Mouse (Mus musculus): ENCODE data around the gene Has1. TPM values are rescaled to one million over a fixed set of nuclear protein-coding genes. Genes with fewer than 3 reads are reported as not detected.

Gene Has1
- polyA plus RNA-seq (2014; fragmentation: Illumina TruSeq; extraction: RNeasy Lipid Tissue Mini Kit (QIAGEN cat#74804); ENCODE audit: low read depth, low replicate concordance), result not detected

GRCm38 (mm10) chr17:17855064-17855838, at the start of gene Has1:
Gene Has1 (minus strand): TSS chr17:17855205.

GRCm38 (mm10) chr17:17887774-17888248, 32.8 kb upstream of the Has1 start, which contains the start of the genes Fpr2 and Fpr3:
Gene Fpr2 (plus strand): TSS chr17:17887824.
Gene Fpr3 (plus strand): TSS chr17:17887852.

GRCm38 (mm10) chr17:17883840-17884239, 28.8 kb upstream of the Has1 start, which contains the start of gene Fpr1:
Gene Fpr1 (minus strand): TSS chr17:17883940.

GRCm38 (mm10) chr17:17826751-17827657, 28.0 kb downstream of the Has1 start, which contains the start of gene Spaca6:
Gene Spaca6 (plus strand): TSS chr17:17827158.

Other genes starting within 250 kb of the Has1 start
- 89.6 TPM for gene Lnpep, start 230.2 kb downstream of the Has1 start, polyA plus RNA-seq (2014; fragmentation: Illumina TruSeq; extraction: RNeasy Lipid Tissue Mini Kit (QIAGEN cat#74804); ENCODE audit: low read depth, low replicate concordance)
- gene Vmn2r90, start 151.5 kb downstream of the Has1 start, polyA plus RNA-seq (2014; fragmentation: Illumina TruSeq; extraction: RNeasy Lipid Tissue Mini Kit (QIAGEN cat#74804); ENCODE audit: low read depth, low replicate concordance), result not detected
- gene Spaca6, start 28.0 kb downstream of the Has1 start, polyA plus RNA-seq (2014; fragmentation: Illumina TruSeq; extraction: RNeasy Lipid Tissue Mini Kit (QIAGEN cat#74804); ENCODE audit: low read depth, low replicate concordance), result 23.9 TPM
- not detected for gene Fpr1, start 28.7 kb upstream of the Has1 start, polyA plus RNA-seq (2014; fragmentation: Illumina TruSeq; extraction: RNeasy Lipid Tissue Mini Kit (QIAGEN cat#74804); ENCODE audit: low read depth, low replicate concordance)
- not detected for gene Fpr2, start 32.6 kb upstream of the Has1 start, polyA plus RNA-seq (2014; fragmentation: Illumina TruSeq; extraction: RNeasy Lipid Tissue Mini Kit (QIAGEN cat#74804); ENCODE audit: low read depth, low replicate concordance)
- not detected for gene Fpr3, start 32.6 kb upstream of the Has1 start, polyA plus RNA-seq (2014; fragmentation: Illumina TruSeq; extraction: RNeasy Lipid Tissue Mini Kit (QIAGEN cat#74804); ENCODE audit: low read depth, low replicate concordance)
- gene Fpr-rs4, start 166.5 kb upstream of the Has1 start, polyA plus RNA-seq (2014; fragmentation: Illumina TruSeq; extraction: RNeasy Lipid Tissue Mini Kit (QIAGEN cat#74804); ENCODE audit: low read depth, low replicate concordance), result not detected
- gene Vmn2r124, start 194.2 kb upstream of the Has1 start, polyA plus RNA-seq (2014; fragmentation: Illumina TruSeq; extraction: RNeasy Lipid Tissue Mini Kit (QIAGEN cat#74804); ENCODE audit: low read depth, low replicate concordance), result not detected
- gene Vmn2r91, start 229.8 kb upstream of the Has1 start, polyA plus RNA-seq (2014; fragmentation: Illumina TruSeq; extraction: RNeasy Lipid Tissue Mini Kit (QIAGEN cat#74804); ENCODE audit: low read depth, low replicate concordance), result not detected